Mouse (Mus musculus) liver, adult 2 months (tissue): ENCODE measurements around the gene Ndufs7.
"Not testable (repeated sequence)": the region's sequence is repeated elsewhere in the genome, so short reads cannot be mapped to it uniquely, and the experiment has no call there.

Experiments used
- CTCF ChIP-seq: fragments of 200-500 bp; IDR thresholded peaks from 2 replicates; pipeline ENCODE4 v1.5.1; 2011; ENCODE audit warnings: low read depth, low read length, control low read depth
- POLR2A ChIP-seq: fragments of 200-500 bp; IDR thresholded peaks from 2 replicates; pipeline ENCODE4 v1.6.1; 2011; ENCODE audit warnings: low read length, control low read depth; ENCODE audit not compliant: insufficient read depth; ENCODE audit errors: extremely low read depth

GRCm38 (mm10) chr10:80211547-80212103 lies 37.3 kb upstream of the Ndufs7 start:
- not testable (repeated sequence) for TF ChIP-seq CTCF, POLR2A
